Mouse (Mus musculus) lung, postnatal 25 days (tissue): Measurements from ENCODE around the gene Rpl24.
A peak's percentile ranks its signal among the peaks of the same experiment; 100 is the strongest.
"Not testable (repeated sequence)": the region's sequence is repeated elsewhere in the genome, so short reads cannot be mapped to it uniquely, and the experiment has no call there.

ENCODE experiments used
- DNase-seq: peaks from one replicate; pipeline ENCODE4 v3.0.0; 2022; ENCODE audit warnings: low spot score

Rpl24 gene

GRCm38 (mm10) chr16:55966212-55966871 is at the start of gene Rpl24:
Rpl24 (plus strand) TSS chr16:55966275.
- peak; percentile 97 for DNase-seq

DNA sequence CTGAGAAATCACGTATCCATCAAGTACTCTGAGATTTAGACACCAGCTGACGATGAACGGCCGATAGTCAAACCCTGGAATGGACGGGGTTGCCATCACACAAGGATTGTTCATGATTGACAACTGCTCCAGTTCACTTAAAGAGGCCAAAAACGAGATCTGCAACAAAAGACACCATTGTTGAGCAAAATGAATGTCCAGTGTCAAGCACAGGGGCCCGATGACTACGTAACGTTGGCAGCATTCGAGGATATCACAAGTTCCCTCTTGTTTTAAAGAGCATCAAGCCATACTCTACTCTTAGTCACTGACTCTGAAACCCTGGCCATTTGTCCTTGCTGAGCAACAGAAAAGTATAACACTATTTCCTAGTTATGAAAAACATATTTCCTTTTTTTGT is 44.0 kb upstream of the Rpl24 start:
- no peak for DNase-seq

DNA sequence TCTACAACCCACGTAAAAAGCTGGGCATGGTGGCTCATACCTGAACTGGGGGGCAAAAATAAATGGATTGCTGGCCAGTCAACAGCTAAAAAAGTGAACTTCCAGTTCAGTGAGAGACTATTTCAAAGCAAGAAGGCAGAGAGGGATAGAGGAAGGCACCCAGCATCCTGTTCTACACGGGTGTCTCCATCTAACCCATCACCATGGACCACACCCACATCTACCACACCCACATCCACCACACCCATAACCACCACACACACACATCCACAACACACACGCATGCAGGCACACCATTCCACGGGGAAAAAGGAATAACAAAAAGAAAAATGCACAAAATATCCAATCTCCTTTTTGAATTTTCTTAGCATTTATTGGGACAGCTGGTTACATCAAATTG is 42.1 kb upstream of the Rpl24 start:
- no peak for DNase-seq

GRCm38 (mm10) chr16:55933681-55934343 is 32.3 kb upstream of the Rpl24 start:
- DNase-seq, result peak; percentile 10

GRCm38 (mm10) chr16:55934453-55935037 is 31.5 kb upstream of the Rpl24 start, which contains the start of gene Cep97:
Cep97 (minus strand) TSS chr16:55934855.
- peak; percentile 95 for DNase-seq

- no peak for DNase-seq
These were observed 27.3 kb upstream of the Rpl24 start for GRCm38 (mm10) chr16:55938761-55939160.

GRCm38 (mm10) chr16:55939703-55940102 is 26.4 kb upstream of the Rpl24 start:
- DNase-seq, result no peak

- no peak for DNase-seq
These were observed 25.3 kb upstream of the Rpl24 start for GRCm38 (mm10) chr16:55940781-55941180.

GRCm38 (mm10) chr16:55947266-55947665 is 18.8 kb upstream of the Rpl24 start:
- DNase-seq, result no peak

GRCm38 (mm10) chr16:55947876-55948410 is 18.1 kb upstream of the Rpl24 start:
- DNase-seq, result not testable (repeated sequence)

GRCm38 (mm10) chr16:55948963-55949362 is 17.1 kb upstream of the Rpl24 start:
- DNase-seq, result peak; percentile 72

- no peak for DNase-seq
These were observed 15.6 kb upstream of the Rpl24 start for GRCm38 (mm10) chr16:55950462-55950861.

- peak; percentile 90 for DNase-seq
These were observed 15.0 kb upstream of the Rpl24 start for GRCm38 (mm10) chr16:55950946-55951678.

GRCm38 (mm10) chr16:55951679-55952327 is 14.3 kb upstream of the Rpl24 start:
- DNase-seq, result no peak

GRCm38 (mm10) chr16:55952771-55953170 is 13.3 kb upstream of the Rpl24 start:
- DNase-seq, result peak; percentile 55

DNA sequence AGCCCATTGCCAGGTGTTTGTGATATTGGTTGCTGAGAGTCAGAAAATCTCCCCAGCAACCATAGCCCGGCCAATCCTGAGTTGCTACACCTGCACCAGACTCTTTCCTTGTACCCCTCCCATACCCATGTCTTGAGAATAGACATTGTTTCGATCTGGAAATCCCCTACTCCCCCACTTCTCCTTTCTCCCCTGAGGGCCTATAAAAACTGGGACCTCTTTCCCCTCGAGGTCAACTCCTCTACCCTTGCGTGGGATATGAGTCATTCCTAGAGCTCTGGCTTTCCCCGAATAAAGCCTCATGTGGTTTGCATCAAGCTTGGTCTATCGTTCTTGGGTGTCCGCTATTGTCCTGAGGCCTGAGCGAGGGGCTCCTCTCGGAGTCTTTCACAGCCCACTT is 11.9 kb upstream of the Rpl24 start:
- not testable (repeated sequence) for DNase-seq

DNA sequence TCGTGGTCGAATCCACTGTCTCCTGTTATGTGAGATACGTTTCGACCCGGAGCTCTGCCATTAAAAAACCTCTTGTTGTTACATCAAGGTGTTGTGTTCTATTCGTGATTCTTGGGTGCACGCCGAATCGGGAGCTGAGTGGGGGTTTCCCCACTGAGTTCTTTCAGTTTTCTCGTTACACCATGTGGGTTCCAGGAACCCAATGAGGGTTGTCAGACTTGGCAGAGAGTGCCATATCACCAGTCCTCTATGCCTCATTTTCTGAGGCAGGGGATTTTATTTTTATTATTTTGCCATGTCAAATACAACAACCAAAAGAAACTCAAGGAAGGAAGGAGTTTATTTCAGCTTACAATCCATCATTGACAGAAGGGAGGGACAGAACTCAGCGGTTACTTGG is 3.0 kb upstream of the Rpl24 start:
- DNase-seq, result not testable (repeated sequence)

DNA sequence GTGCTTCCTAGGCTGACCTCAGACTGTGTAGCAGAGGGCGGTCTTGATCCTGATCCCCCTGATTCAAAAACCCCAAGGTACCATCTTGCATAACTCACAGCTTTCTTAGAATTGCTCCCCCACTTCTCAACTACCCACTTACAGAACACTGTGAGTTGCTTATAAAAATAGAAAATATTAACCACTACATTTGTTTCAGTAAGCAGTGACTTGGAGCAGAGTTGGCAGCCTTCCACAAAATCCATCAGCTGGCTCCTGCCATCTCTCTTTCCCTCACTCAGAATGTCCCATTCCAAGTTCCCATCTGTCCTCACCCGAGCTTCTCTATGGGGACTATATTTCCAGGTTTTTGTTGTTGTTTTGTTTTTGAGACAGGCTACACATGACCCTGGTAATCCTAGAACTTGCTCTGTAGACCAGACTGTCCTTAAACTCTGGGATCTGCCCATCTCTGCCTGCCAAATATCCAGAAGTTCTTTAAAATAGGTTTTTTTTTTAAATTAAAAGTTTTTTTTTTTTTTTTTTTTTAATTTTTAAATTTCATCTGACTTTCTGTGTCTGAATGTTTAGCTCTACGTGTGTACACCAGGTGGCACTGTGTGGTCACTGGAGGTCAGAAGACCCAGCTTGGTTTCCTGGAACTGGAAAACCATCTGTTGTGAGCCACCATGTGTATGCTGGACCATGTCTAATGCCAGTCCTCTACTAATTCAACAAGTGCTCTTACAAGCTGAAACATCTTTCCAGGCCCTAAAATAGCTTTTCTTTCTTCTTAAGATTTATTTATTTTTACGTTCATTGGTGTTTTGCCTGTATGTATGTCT is 1.7 kb upstream of the Rpl24 start:
- peak; percentile 44 for DNase-seq

DNA sequence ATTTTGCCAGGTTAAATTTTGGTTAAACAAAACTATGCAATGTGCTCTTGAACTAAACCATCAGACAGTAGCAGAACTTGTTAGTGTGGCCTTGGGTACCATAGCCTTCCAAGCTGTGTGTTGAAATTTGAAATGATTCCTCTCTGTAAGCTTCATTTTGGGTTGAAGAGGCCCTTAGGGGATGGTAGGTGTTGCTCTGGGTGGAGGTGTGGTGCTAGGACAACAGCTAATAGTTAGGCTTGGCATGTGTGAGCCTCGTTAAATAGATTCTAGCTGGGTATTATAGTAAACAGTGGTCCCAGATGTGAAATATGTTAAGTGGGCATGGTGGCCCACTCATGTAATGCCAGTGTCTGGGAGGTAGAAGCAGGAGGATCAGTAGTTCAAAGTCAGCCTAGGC is 1.1 kb downstream of the Rpl24 start:
- no peak for DNase-seq

DNA sequence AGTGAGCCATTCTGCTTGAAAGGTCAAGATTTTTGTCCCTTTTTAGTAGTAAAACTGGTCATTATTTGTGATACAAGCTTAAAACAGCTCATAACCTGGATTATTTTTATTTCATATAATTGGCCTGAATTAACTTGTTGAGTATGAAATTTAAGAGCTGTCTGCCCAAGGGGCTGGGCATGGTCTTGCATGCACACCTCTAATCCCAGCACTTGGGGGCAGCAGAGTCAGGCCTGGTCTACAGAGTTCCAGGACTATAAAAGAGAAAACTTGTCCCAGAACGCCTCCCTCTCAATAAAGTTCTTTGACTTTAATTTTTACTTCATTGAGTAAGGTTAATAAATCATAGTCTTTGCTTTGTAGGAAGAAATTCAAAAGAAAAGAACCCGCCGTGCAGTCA is 3.1 kb downstream of the Rpl24 start:
- peak; percentile 28 for DNase-seq

DNA sequence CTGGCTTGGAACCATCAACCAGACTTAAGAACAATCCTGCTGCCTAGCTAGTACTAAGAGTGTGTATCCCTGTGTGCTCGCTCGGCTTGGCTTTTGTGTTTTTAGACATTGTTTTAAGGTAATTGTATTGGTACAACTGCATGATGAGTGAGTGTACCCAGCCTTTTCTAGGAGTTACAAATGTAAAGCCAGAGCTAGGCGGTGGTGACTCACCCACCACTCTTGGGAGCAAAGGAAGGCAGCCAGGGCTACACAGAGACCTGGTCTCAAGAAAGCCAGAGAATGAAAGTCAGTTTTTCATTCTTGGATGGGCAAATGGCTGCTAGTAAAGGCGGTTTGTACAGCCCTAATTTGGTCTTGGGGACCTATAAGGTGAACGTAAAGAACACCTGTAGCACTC is 4.3 kb downstream of the Rpl24 start:
- DNase-seq, result no peak
